Mouse (Mus musculus): ENCODE data around the gene Pip4k2c. TPM values are rescaled to one million over a fixed set of nuclear protein-coding genes. Genes with fewer than 3 reads are reported as not detected.

Gene Pip4k2c
- 41.1 and 43.5 TPM in 2 replicates for polyA plus RNA-seq (2015; fragmentation: Nextera tagmentation; extraction: Ambion mirVana)

- peak within 1 kb of the TSS; percentile 92 for H3K4me2 ChIP-seq
Observed at GRCm38 (mm10) chr10:127211414-127211854, at the start of gene Pip4k2c. Gene Pip4k2c, minus strand, starts transcription at chr10:127211585.

GRCm38 (mm10) chr10:127258489-127258888 lies 47.1 kb upstream of the Pip4k2c start:
- no peak overlapping the region for H3K4me3 ChIP-seq (replicated peaks)
- no peaks in the 10 kb centered on the region for H3K9me3 ChIP-seq (replicated peaks)
- H3K27me3 ChIP-seq, result peaks cover 29% of the 10 kb centered on the region
- 77% methylated on average over 8 of the region's 8 CpGs for WGBS
- H3K27ac ChIP-seq, result no peak overlapping the region
- no peak for ATAC-seq (replicated peaks; ENCODE audit: low FRiP score)
- no peaks in the 10 kb centered on the region for H3K36me3 ChIP-seq
- no peak overlapping the region for H3K4me2 ChIP-seq
- peaks cover 11% of the 10 kb centered on the region for H3K4me1 ChIP-seq
- no peak overlapping the region for H3K9ac ChIP-seq

More at GRCm38 (mm10) chr10:127211414-127211854, at the start of gene Pip4k2c:
- Histone ChIP-seq H3K4me1 (peaks cover 21% of the 10 kb centered on the region), H3K9me3 (replicated peaks) (no peaks in the 10 kb centered on the region), H3K27ac (peak within 1 kb of the TSS; percentile 94), H3K4me3 (replicated peaks) (peak within 1 kb of the TSS; percentile 92), H3K9ac (peak within 1 kb of the TSS; percentile 75), H3K36me3 (peaks cover 20% of the 10 kb centered on the region), H3K27me3 (no peaks in the 10 kb centered on the region)
- peak; percentile 97 for ATAC-seq (replicated peaks; ENCODE audit: low FRiP score)
- under 1% methylated on average over 47 of the region's 47 CpGs for WGBS

GRCm38 (mm10) chr10:127257790-127258189 lies 46.4 kb upstream of the Pip4k2c start:
- peaks cover 22% of the 10 kb centered on the region for H3K27me3 ChIP-seq
- H3K4me1 ChIP-seq, result peaks cover 6% of the 10 kb centered on the region
- H3K9me3 ChIP-seq (replicated peaks), result no peaks in the 10 kb centered on the region
- 76% methylated on average over 6 of the region's 6 CpGs for WGBS
- no peak overlapping the region for H3K4me2 ChIP-seq
- no peaks in the 10 kb centered on the region for H3K36me3 ChIP-seq
- H3K4me3 ChIP-seq (replicated peaks), result no peak overlapping the region
- no peak overlapping the region for H3K9ac ChIP-seq
- no peak overlapping the region for H3K27ac ChIP-seq
- no peak for ATAC-seq (replicated peaks; ENCODE audit: low FRiP score)

- H3K9me3 ChIP-seq (replicated peaks), result no peaks in the 10 kb centered on the region
- H3K4me2 ChIP-seq, result peak overlapping the region; percentile 34; the same call in 1 of the 2 replicates
- WGBS, result 25% methylated on average over 14 of the region's 14 CpGs
- peak; percentile 78 for ATAC-seq (replicated peaks; ENCODE audit: low FRiP score)
- no peak overlapping the region for H3K4me3 ChIP-seq (replicated peaks)
- H3K27ac ChIP-seq, result no peak overlapping the region
- no peaks in the 10 kb centered on the region for H3K4me1 ChIP-seq
- H3K36me3 ChIP-seq, result no peaks in the 10 kb centered on the region
- no peak overlapping the region for H3K9ac ChIP-seq
- peaks cover 3% of the 10 kb centered on the region for H3K27me3 ChIP-seq
Observed at GRCm38 (mm10) chr10:127255625-127256345, 44.4 kb upstream of the Pip4k2c start.

GRCm38 (mm10) chr10:127250810-127251209 lies 39.4 kb upstream of the Pip4k2c start:
- Histone ChIP-seq H3K4me2 (no peak overlapping the region), H3K36me3 (no peaks in the 10 kb centered on the region), H3K9ac (no peak overlapping the region), H3K4me3 (replicated peaks) (no peak overlapping the region), H3K4me1 (no peaks in the 10 kb centered on the region), H3K27me3 (0 out of 2 replicates have a peak, but pooled peaks cover 3% of the 10 kb centered on the region), H3K27ac (no peak overlapping the region), H3K9me3 (replicated peaks) (no peaks in the 10 kb centered on the region)
- no peak for ATAC-seq (replicated peaks; ENCODE audit: low FRiP score)
- WGBS, result 71% methylated on average over 5 of the region's 5 CpGs

- no peak overlapping the region for H3K9ac ChIP-seq
- no peaks in the 10 kb centered on the region for H3K9me3 ChIP-seq (replicated peaks)
- H3K4me3 ChIP-seq (replicated peaks), result no peak overlapping the region
- no peak for ATAC-seq (replicated peaks; ENCODE audit: low FRiP score)
- H3K4me2 ChIP-seq, result no peak overlapping the region
- H3K36me3 ChIP-seq, result no peaks in the 10 kb centered on the region
- no peaks in the 10 kb centered on the region for H3K4me1 ChIP-seq
- peaks cover 14% of the 10 kb centered on the region; the same call in 1 of the 2 replicates for H3K27me3 ChIP-seq
- WGBS, result 70% methylated on average over 18 of the region's 18 CpGs
- H3K27ac ChIP-seq, result no peak overlapping the region
Observed at GRCm38 (mm10) chr10:127238241-127238824, 26.9 kb upstream of the Pip4k2c start.

GRCm38 (mm10) chr10:127236541-127236940 lies 25.2 kb upstream of the Pip4k2c start:
- no peak overlapping the region for H3K9ac ChIP-seq
- no peaks in the 10 kb centered on the region for H3K36me3 ChIP-seq
- no peak overlapping the region for H3K27ac ChIP-seq
- H3K4me1 ChIP-seq, result no peaks in the 10 kb centered on the region
- no peak overlapping the region for H3K4me2 ChIP-seq
- peaks cover 14% of the 10 kb centered on the region; the same call in 1 of the 2 replicates for H3K27me3 ChIP-seq
- no peak overlapping the region for H3K4me3 ChIP-seq (replicated peaks)
- ATAC-seq (replicated peaks; ENCODE audit: low FRiP score), result no peak
- no peaks in the 10 kb centered on the region for H3K9me3 ChIP-seq (replicated peaks)
- WGBS, result 45% methylated on average over 9 of the region's 9 CpGs

- H3K4me2 ChIP-seq, result no peak overlapping the region
- no peak overlapping the region for H3K4me3 ChIP-seq (replicated peaks)
- H3K36me3 ChIP-seq, result no peaks in the 10 kb centered on the region
- no peaks in the 10 kb centered on the region for H3K4me1 ChIP-seq
- no peak for ATAC-seq (replicated peaks; ENCODE audit: low FRiP score)
- 82% methylated on average over 9 of the region's 9 CpGs for WGBS
- H3K27ac ChIP-seq, result no peak overlapping the region
- peaks cover 18% of the 10 kb centered on the region for H3K27me3 ChIP-seq
- no peaks in the 10 kb centered on the region for H3K9me3 ChIP-seq (replicated peaks)
- H3K9ac ChIP-seq, result no peak overlapping the region
Observed at GRCm38 (mm10) chr10:127233141-127233540, 21.8 kb upstream of the Pip4k2c start.

- H3K4me2 ChIP-seq, result no peak overlapping the region
- H3K9ac ChIP-seq, result no peak overlapping the region
- H3K4me3 ChIP-seq (replicated peaks), result no peak overlapping the region
- 76% methylated on average over 14 of the region's 14 CpGs for WGBS
- peaks cover 25% of the 10 kb centered on the region for H3K27me3 ChIP-seq
- H3K27ac ChIP-seq, result no peak overlapping the region
- no peak for ATAC-seq (replicated peaks; ENCODE audit: low FRiP score)
- H3K9me3 ChIP-seq (replicated peaks), result no peaks in the 10 kb centered on the region
- no peaks in the 10 kb centered on the region for H3K36me3 ChIP-seq
- 0 out of 2 replicates have a peak, but pooled peaks cover under 1% of the 10 kb centered on the region for H3K4me1 ChIP-seq
Observed at GRCm38 (mm10) chr10:127231741-127232140, 20.4 kb upstream of the Pip4k2c start.

GRCm38 (mm10) chr10:127230693-127231092 lies 19.3 kb upstream of the Pip4k2c start:
- no peaks in the 10 kb centered on the region for H3K36me3 ChIP-seq
- 81% methylated on average over 12 of the region's 12 CpGs for WGBS
- no peak for ATAC-seq (replicated peaks; ENCODE audit: low FRiP score)
- H3K4me3 ChIP-seq (replicated peaks), result no peak overlapping the region
- H3K9me3 ChIP-seq (replicated peaks), result no peaks in the 10 kb centered on the region
- peaks cover 25% of the 10 kb centered on the region for H3K27me3 ChIP-seq
- no peak overlapping the region for H3K27ac ChIP-seq
- H3K9ac ChIP-seq, result no peak overlapping the region
- peaks cover 10% of the 10 kb centered on the region; the same call in 1 of the 2 replicates for H3K4me1 ChIP-seq
- H3K4me2 ChIP-seq, result no peak overlapping the region

- Histone ChIP-seq H3K4me3 (replicated peaks) (no peak overlapping the region), H3K36me3 (no peaks in the 10 kb centered on the region), H3K27me3 (peaks cover 25% of the 10 kb centered on the region), H3K4me2 (no peak overlapping the region), H3K9me3 (replicated peaks) (no peaks in the 10 kb centered on the region), H3K27ac (no peak overlapping the region), H3K4me1 (peaks cover 11% of the 10 kb centered on the region; the same call in 1 of the 2 replicates), H3K9ac (no peak overlapping the region)
- 12% methylated on average over 4 of the region's 4 CpGs for WGBS
- peak; percentile 73; the same call in 1 of the 2 replicates for ATAC-seq (replicated peaks; ENCODE audit: low FRiP score)
Observed at GRCm38 (mm10) chr10:127228897-127229296, 17.5 kb upstream of the Pip4k2c start.

GRCm38 (mm10) chr10:127227163-127227562 lies 15.8 kb upstream of the Pip4k2c start:
- WGBS, result 81% methylated on average over 8 of the region's 8 CpGs
- no peaks in the 10 kb centered on the region for H3K36me3 ChIP-seq
- no peak for ATAC-seq (replicated peaks; ENCODE audit: low FRiP score)

More at GRCm38 (mm10) chr10:127227163-127227562, 15.8 kb upstream of the Pip4k2c start:
- Histone ChIP-seq H3K27ac (no peak overlapping the region), H3K4me2 (no peak overlapping the region), H3K4me1 (peaks cover 11% of the 10 kb centered on the region; the same call in 1 of the 2 replicates), H3K9ac (no peak overlapping the region), H3K4me3 (replicated peaks) (no peak overlapping the region), H3K27me3 (peaks cover 25% of the 10 kb centered on the region), H3K9me3 (replicated peaks) (no peaks in the 10 kb centered on the region)

All from kidney, embryonic 15.5 days (tissue).